Mouse (Mus musculus) limb, embryonic 15.5 days (tissue): Measurements from ENCODE around the gene Krtap4-6. TPM values are rescaled to one million over a fixed set of nuclear protein-coding genes. Genes with fewer than 3 reads are reported as not detected.
"Not testable (repeated sequence)": the region's sequence is repeated elsewhere in the genome, so short reads cannot be mapped to it uniquely, and the experiment has no call there.

Source experiments
- ATAC-seq: fragments of 200-750 bp; cut with Nextera tagmentation; 2 replicates; pipeline ENCODE4 v1.8.0; 2017; ENCODE audit warnings: low read depth, moderate TSS enrichment; ENCODE audit not compliant: insufficient number of reproducible peaks, low FRiP score, low TSS enrichment
- H3K27ac ChIP-seq: fragments of 300-500 bp; sonication (generic); 2 replicates; pipeline ENCODE4 v1.5.1; 2015; ENCODE audit warnings: moderate library complexity, mild to moderate bottlenecking, inconsistent platforms
- H3K27me3 ChIP-seq: fragments of 300-500 bp; sonication (generic); 2 replicates; pipeline ENCODE4 v1.6.1; 2015; ENCODE audit warnings: inconsistent platforms
- H3K36me3 ChIP-seq: fragments of 300-500 bp; sonication (generic); 2 replicates; pipeline ENCODE4 v1.6.1; 2015; ENCODE audit warnings: inconsistent platforms
- H3K4me1 ChIP-seq: fragments of 300-500 bp; sonication (generic); 2 replicates; pipeline ENCODE4 v1.6.1; 2015; ENCODE audit warnings: inconsistent platforms
- H3K4me2 ChIP-seq: fragments of 300-500 bp; sonication (generic); 2 replicates; pipeline ENCODE4 v1.6.1; 2015; ENCODE audit warnings: mild to moderate bottlenecking, inconsistent platforms
- H3K4me3 ChIP-seq: fragments of 300-500 bp; sonication (generic); 2 replicates; pipeline ENCODE4 v1.5.1; 2015; ENCODE audit warnings: mild to moderate bottlenecking, inconsistent platforms
- H3K9ac ChIP-seq: fragments of 300-500 bp; sonication (generic); 2 replicates; pipeline ENCODE4 v1.6.1; 2015; ENCODE audit warnings: inconsistent platforms
- H3K9me3 ChIP-seq: fragments of 300-500 bp; sonication (generic); 2 replicates; pipeline ENCODE4 v1.6.1; 2016; ENCODE audit warnings: inconsistent platforms
- WGBS: fragments of 180-500 bp; shearing (Covaris S2); methylation state at CpG from one replicate; pipeline ENCODE4 v1.1.7; 2015; 5-methylcytosine and 5-hydroxymethylcytosine counted together
- polyA plus RNA-seq: library from polyadenylated mRNA; unstranded; fragments of >200 nt; fragmentation: Nextera tagmentation; extraction: Ambion mirVana; gene quantifications from 2 replicates; pipeline ENCODE4 v1.2.1, GENCODE M21; 2015

Gene Krtap4-6
- not detected in 2 replicates for polyA plus RNA-seq

DNA sequence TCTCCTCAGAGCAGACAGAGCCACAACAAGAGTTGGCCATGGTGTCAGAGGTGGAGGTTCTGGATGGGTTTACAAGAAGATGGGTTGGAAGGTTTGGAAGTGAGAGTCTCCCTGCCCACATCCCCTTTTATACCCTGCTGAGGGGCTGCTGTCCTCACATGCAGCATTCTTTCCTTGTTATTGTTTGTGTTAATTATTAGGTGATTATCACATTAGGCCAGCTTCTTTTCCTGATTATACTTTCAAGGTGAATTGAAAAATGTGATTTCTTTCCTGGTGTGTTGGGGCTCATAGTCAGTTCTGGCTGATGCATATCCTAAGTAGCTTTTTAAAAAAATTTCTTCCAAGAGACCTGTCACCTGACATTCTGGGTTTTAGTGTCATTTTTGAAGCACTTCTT lies at the start of gene Krtap4-6:
TSS of gene Krtap4-6 (minus strand) at position 101 of the 400 bp plus-strand sequence.
- H3K4me3 ChIP-seq = no peak within 1 kb of the TSS
- no peak for ATAC-seq
- H3K9me3 ChIP-seq = no peaks in the 10 kb centered on the region
- H3K9ac ChIP-seq = no peak within 1 kb of the TSS
- H3K4me2 ChIP-seq = no peak within 1 kb of the TSS
- H3K27me3 ChIP-seq = no peaks in the 10 kb centered on the region
- H3K27ac ChIP-seq = no peak within 1 kb of the TSS
- no peaks in the 10 kb centered on the region for H3K4me1 ChIP-seq
- H3K36me3 ChIP-seq = no peaks in the 10 kb centered on the region

DNA sequence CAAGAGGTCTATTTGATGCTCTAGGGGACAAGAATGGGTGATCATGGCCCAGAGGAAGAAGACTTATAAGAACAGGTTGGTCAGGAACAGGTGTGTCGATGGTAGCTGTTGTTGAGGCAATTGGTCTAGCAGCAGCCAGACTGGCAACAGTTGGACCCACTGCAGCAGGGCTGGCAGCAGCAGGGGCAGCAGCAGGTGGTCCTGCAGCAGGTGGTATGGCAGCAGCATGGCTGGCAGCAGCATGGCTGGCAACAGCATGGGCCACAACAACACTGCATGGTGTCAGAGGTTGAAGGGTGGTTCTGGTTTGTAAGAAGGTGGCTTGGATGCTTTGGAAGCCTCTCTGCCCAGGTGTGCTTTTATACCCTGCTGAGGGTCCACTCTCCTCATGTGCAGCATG lies 24.7 kb upstream of the Krtap4-6 start, which contains the start of gene Gm14190:
TSS of gene Gm14190 (minus strand) at position 278 of the 400 bp plus-strand sequence.
- Histone ChIP-seq H3K4me3 (no peak within 1 kb of the TSS), H3K4me2 (no peak within 1 kb of the TSS), H3K27me3 (no peaks in the 10 kb centered on the region), H3K9me3 (no peaks in the 10 kb centered on the region), H3K36me3 (no peaks in the 10 kb centered on the region), H3K27ac (no peak within 1 kb of the TSS), H3K4me1 (no peaks in the 10 kb centered on the region), H3K9ac (no peak within 1 kb of the TSS)
- ATAC-seq = no peak
- WGBS = 91% methylated on average over 1 of the region's 1 CpGs

DNA sequence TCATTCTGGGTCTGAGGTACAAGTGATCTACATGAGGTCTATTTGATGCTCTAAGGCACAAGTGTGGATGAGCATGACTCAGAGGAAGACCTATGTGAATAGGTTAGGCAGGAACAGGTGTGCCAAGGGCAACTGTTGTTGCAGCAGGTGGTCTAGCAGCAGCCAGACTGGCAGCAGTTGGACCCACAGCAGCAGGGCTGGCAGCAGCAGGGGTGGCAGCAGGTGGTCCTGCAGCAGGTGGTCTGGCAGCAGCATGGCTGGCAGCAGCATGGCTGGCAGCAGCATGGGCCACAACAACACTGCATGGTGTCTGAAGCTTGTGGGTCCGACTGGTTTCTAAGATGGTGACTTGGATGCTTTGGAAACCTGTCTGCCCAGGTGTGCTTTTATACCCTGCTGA lies 19.5 kb upstream of the Krtap4-6 start:
- WGBS = 55% methylated on average over 1 of the region's 1 CpGs
- not testable (repeated sequence) for H3K4me2 ChIP-seq, H3K9me3 ChIP-seq, H3K4me1 ChIP-seq, H3K9ac ChIP-seq, H3K4me3 ChIP-seq, H3K36me3 ChIP-seq, H3K27ac ChIP-seq, ATAC-seq, H3K27me3 ChIP-seq

DNA sequence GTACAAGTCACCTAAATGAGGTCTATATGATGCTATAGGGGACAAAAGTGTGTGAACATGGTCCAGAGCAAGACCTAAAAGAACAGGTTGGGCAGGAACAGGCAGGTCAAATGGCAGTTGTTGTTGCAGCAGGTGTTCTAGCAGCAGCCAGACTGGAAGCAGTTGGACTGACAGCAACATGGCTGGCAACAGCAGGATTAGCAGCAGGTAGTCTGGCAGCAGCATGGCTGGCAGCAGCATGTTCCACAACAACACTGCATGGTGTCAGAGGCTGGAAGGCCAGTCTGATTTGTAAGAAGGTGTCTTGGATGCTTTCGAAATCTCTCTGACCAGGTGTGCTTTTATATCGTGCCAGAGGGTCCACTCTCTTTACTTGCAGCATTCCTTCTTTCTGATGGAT lies 17.7 kb upstream of the Krtap4-6 start:
- Histone ChIP-seq H3K9ac (no peak overlapping the region), H3K36me3 (no peaks in the 10 kb centered on the region), H3K4me3 (no peak overlapping the region), H3K27me3 (no peaks in the 10 kb centered on the region), H3K9me3 (no peaks in the 10 kb centered on the region), H3K4me1 (no peaks in the 10 kb centered on the region), H3K27ac (no peak overlapping the region), H3K4me2 (no peak overlapping the region)
- WGBS = 80% methylated on average over 2 of the region's 2 CpGs
- ATAC-seq = no peak

DNA sequence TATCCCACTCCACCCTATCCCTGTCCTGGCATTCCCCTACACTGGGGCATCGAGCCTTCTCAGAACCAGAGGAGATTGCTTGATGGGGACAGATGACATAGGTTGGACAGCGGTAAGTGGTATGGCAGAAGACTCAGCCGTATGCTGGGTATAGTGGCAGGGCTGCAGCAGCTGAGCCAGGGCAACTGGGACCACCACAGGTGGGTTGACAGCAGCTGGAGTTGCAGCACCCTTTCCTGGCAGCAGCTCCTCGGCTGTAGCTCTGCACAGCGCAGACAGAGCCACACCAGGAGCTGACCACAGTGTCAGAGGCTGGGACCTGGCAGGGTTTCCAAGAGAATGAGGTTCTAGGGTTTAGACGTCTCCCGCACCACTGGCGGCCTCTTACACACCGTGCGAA lies 3.0 kb downstream of the Krtap4-6 start:
- WGBS = 79% methylated on average over 10 of the region's 10 CpGs
- no peaks in the 10 kb centered on the region for H3K9me3 ChIP-seq
- no peak overlapping the region for H3K27ac ChIP-seq

DNA sequence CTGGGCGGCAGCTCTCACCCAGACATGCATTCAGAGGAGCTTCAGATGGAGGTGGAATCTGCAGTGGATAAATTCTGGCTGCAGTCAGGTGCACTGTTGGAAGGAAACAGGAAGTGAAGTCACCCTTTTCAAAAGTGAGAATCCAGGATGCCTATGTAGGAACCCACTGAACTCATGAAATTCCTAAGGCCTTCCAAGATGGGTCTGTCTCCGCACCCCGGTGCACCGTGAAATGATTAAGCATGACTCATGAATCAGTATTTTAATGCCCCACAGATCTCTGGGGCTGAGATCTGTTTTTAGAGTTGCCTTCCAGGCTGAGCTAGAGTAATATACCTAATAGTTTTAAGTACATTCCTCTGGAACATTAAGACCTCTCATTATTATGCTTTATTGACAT lies 6.5 kb downstream of the Krtap4-6 start:
- no peak overlapping the region for H3K4me2 ChIP-seq
- ATAC-seq = no peak
- 67% methylated on average over 4 of the region's 4 CpGs for WGBS
- no peak overlapping the region for H3K9ac ChIP-seq
- H3K4me1 ChIP-seq = no peaks in the 10 kb centered on the region
- no peaks in the 10 kb centered on the region for H3K9me3 ChIP-seq
- H3K4me3 ChIP-seq = no peak overlapping the region
- no peak overlapping the region for H3K27ac ChIP-seq
- no peaks in the 10 kb centered on the region for H3K27me3 ChIP-seq
- H3K36me3 ChIP-seq = no peaks in the 10 kb centered on the region

More for the DNA sequence above, 3.0 kb downstream of the Krtap4-6 start:
- Histone ChIP-seq H3K4me1 (no peaks in the 10 kb centered on the region), H3K4me3 (no peak overlapping the region), H3K9ac (no peak overlapping the region), H3K36me3 (no peaks in the 10 kb centered on the region), H3K27me3 (no peaks in the 10 kb centered on the region), H3K4me2 (no peak overlapping the region)
- ATAC-seq = no peak

DNA sequence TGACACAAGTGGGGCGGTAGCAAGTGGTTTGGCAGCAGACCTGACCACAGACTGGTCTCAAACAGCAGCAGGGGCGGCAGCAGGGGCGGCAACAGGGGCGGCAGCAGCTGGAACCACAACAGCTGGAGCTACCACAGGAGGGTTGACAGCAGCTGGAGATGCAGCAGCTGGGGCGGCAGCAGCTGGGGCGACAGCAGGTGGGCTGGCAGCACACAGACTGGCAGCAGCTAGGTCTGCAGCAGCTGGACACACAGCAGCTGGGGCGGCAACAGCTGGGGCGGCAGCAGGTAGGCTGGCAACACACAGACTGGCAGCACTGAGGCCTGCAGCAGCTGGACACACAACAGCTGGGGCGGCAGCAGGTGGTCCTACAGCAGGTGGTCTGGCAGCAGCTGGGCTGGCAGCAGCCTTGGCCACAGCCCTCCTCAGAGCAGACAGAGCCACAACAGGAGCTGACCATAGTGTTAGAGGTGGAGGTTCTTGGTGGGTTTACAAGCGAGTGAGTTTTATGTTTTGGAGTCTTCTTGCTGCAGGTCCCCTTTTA lies 7.2 kb downstream of the Krtap4-6 start, which contains the start of gene Gm11563:
TSS of gene Gm11563 (minus strand) at position 494 of the 544 bp plus-strand sequence.
- H3K4me3 ChIP-seq, H3K4me1 ChIP-seq, H3K9ac ChIP-seq, H3K27me3 ChIP-seq, H3K9me3 ChIP-seq, H3K4me2 ChIP-seq, H3K27ac ChIP-seq, ATAC-seq, H3K36me3 ChIP-seq: not testable (repeated sequence)
- WGBS = 58% methylated on average over 10 of the region's 10 CpGs

DNA sequence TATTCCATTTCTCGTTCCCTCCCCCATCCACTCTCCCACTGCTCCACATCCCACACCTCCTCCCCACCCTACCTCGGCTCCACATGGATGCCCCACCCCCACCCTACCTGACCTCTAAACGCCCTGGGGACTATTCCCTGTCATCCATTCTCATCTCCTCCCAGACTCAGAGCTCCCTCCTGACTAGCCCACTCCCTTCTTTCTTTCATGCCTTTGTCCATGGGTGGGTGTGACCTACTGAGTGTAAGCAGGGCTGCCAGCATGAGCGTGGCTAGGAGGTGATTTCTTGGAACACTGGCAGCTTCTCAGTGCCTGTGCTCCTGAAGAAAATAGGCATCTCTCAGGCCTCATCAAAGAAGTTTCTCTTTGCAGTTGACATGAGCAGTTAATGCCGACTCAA lies 8.7 kb downstream of the Krtap4-6 start:
- no peaks in the 10 kb centered on the region for H3K36me3 ChIP-seq
- no peak overlapping the region for H3K9ac ChIP-seq
- no peaks in the 10 kb centered on the region for H3K27me3 ChIP-seq
- no peaks in the 10 kb centered on the region for H3K4me1 ChIP-seq
- H3K9me3 ChIP-seq = no peaks in the 10 kb centered on the region
- H3K4me3 ChIP-seq = no peak overlapping the region
- ATAC-seq = no peak
- no peak overlapping the region for H3K27ac ChIP-seq
- no peak overlapping the region for H3K4me2 ChIP-seq
- WGBS = 53% methylated on average over 5 of the region's 5 CpGs

DNA sequence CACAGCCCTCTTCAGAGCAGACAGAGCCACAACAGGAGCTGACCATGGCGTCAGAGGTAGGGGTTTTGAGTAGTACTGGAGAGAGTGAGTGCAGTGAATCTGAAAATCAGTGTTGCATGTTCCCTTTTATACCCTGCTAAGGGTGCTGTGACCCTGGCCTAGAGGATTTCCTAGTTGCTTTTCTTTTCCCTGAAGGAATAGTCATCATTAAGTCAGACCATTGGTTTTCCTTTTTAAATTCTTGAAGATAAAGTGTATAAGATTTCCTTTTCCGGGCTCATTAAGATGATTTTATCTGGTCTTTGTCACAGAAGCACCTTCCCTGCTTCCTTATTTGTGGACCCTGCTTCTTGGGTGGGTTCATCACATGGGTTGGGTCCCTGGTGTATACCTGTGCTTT lies 15.6 kb downstream of the Krtap4-6 start, which contains the start of gene Gm11555:
TSS of gene Gm11555 (minus strand) at position 101 of the 400 bp plus-strand sequence.
- no peak for ATAC-seq
- no peaks in the 10 kb centered on the region for H3K27me3 ChIP-seq
- H3K4me1 ChIP-seq = no peaks in the 10 kb centered on the region
- WGBS = 76% methylated on average over 2 of the region's 2 CpGs
- H3K27ac ChIP-seq = no peak within 1 kb of the TSS
- H3K9me3 ChIP-seq = no peaks in the 10 kb centered on the region
- no peak within 1 kb of the TSS for H3K9ac ChIP-seq
- H3K36me3 ChIP-seq = no peaks in the 10 kb centered on the region
- no peak within 1 kb of the TSS for H3K4me3 ChIP-seq
- H3K4me2 ChIP-seq = no peak within 1 kb of the TSS

DNA sequence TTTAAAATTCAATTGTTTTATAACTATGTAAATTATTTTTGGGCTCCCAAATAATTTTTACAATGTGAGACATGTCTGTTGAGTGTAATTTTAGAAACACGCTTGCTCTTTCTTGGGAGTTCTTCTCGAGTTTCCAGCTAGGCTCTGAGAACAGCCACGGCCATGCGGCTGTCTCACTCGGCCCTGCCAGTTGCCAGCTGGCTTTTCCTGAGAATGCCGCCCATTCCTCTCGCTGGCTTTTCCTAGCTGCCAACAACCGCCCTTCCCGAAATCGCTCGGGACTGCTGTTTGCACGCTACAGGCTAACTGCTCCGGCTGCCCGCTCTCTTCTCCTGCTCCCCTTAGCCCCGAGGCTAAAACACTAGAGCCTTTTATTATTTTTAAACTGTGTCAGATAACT lies 19.3 kb downstream of the Krtap4-6 start:
- Histone ChIP-seq H3K4me3 (no peak overlapping the region), H3K4me2 (no peak overlapping the region), H3K27me3 (no peaks in the 10 kb centered on the region), H3K9ac (no peak overlapping the region), H3K4me1 (no peaks in the 10 kb centered on the region), H3K9me3 (no peaks in the 10 kb centered on the region), H3K27ac (no peak overlapping the region), H3K36me3 (no peaks in the 10 kb centered on the region)
- ATAC-seq = no peak
- 65% methylated on average over 15 of the region's 15 CpGs for WGBS

DNA sequence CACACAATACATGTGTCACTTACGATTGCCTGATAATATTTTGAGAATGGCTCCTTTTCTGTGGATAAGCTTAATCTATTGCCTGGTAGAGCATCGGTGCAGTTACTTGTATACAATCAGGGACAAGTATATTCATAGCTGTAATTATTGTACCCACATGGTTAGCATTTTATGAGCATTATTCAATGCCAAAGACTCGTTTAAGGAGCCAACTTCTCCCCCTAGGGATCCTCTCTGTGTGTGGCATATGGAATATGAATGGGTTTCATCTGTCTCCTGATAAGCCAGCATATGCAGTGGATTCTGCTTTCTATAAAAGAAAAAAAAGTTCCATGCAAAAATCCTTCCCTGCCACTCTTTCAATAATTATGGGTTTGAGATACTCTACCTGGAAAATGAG lies 21.4 kb downstream of the Krtap4-6 start:
- no peaks in the 10 kb centered on the region for H3K36me3 ChIP-seq
- no peaks in the 10 kb centered on the region for H3K4me1 ChIP-seq
- H3K4me2 ChIP-seq = no peak overlapping the region
- WGBS = 61% methylated on average over 3 of the region's 3 CpGs
- H3K27ac ChIP-seq = no peak overlapping the region
- no peak for ATAC-seq
- no peaks in the 10 kb centered on the region for H3K9me3 ChIP-seq
- H3K4me3 ChIP-seq = no peak overlapping the region
- no peaks in the 10 kb centered on the region for H3K27me3 ChIP-seq
- no peak overlapping the region for H3K9ac ChIP-seq

DNA sequence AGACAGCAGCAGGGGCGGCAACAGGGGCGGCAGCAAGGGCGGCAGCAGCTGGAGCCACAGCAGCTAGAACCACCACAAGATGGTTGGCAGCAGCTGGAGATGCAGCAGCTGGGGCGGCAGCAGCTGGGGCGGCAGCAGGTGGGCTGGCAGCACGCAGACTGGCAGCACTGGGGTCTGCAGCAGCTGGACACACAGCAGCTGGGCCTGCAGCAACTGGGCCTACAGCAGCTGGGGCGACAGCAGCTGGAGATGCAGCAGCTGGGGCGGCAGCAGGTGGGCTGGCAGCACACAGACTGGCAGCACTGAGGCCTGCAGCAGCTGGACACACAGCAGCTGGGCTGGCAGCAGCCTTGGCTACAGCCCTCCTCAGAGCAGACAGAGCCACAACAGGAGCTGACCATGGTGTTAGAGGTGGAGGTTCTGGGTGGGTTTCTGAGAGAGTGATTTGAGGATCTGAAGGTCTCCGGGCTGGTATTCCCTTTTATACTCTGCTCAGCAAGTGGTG lies 22.1 kb downstream of the Krtap4-6 start, which contains the start of gene Krtap4-7:
TSS of gene Krtap4-7 (minus strand) at position 455 of the 505 bp plus-strand sequence.
- 76% methylated on average over 9 of the region's 9 CpGs for WGBS
- not testable (repeated sequence) for H3K27ac ChIP-seq, H3K36me3 ChIP-seq, ATAC-seq, H3K27me3 ChIP-seq, H3K9me3 ChIP-seq, H3K9ac ChIP-seq, H3K4me2 ChIP-seq, H3K4me3 ChIP-seq, H3K4me1 ChIP-seq

DNA sequence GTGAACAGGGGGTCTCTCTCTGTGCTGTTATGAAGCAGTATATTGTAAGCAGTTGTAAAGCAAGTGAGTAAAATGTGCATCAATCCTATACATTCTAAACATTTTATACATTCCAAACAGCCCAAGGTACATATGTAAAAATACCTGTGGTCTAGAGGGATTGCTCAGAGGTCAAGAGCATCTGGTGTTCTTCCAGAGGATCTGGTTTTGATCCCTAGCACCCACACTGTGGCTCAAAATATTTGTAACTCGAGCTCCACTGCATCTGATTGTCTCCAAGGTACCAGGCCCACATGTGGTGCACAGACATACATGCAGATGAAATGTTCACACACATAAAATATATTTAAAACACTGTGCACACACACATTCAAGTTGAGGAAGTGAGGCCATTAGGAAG lies 24.8 kb downstream of the Krtap4-6 start:
- WGBS = 15% methylated on average over 1 of the region's 1 CpGs
- Histone ChIP-seq H3K9me3 (no peaks in the 10 kb centered on the region), H3K36me3 (no peaks in the 10 kb centered on the region), H3K9ac (no peak overlapping the region), H3K4me1 (no peaks in the 10 kb centered on the region), H3K27ac (no peak overlapping the region), H3K27me3 (no peaks in the 10 kb centered on the region), H3K4me2 (no peak overlapping the region), H3K4me3 (no peak overlapping the region)
- no peak for ATAC-seq
